Mouse (Mus musculus) testis, postnatal 14 days (tissue): ENCODE measurements around the gene Eif2b1.
"Not testable (repeated sequence)": the region's sequence is repeated elsewhere in the genome, so short reads cannot be mapped to it uniquely, and the experiment has no call there.

Source experiments
- DNase-seq: peaks from one replicate; pipeline ENCODE4 v3.0.0; 2021; ENCODE audit warnings: low spot score

Gene Eif2b1

DNA sequence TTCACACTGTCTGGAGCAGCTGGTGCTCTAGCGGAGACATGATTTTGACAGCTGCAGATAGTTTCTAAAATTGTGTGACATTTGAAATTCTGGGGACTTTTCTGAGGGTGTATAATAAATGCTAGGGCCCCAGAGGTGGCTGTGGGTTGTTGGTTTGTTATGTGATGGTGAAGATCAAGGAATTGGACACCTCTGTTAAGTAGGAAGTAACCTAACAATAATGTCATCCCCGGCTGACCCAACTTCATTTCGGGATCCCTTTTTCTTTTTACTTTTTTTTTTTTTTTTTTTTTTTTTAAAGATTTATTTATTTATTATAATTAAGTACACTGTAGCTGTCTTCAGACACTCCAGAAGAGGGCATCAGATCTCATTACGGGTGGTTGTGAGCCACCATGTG lies 28.2 kb downstream of the Eif2b1 start:
- not testable (repeated sequence) for DNase-seq

DNA sequence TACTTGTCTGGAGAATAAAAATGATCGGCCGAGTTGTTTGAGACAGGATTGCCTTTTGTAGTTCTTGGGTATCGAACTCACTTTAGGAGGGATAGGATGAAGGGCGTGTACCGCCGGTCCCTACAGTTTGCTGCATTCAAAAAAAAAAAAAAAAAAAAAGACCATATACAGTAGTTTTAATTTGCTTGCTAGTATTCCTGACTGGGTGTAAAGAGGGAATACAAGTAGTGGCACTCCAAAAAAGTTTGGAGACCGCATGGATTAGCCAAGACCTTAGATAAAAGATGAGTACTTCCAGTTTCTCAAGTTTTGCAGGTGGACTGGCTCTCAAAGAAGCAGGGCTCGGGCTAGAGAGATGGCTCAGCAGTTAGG lies 37.3 kb downstream of the Eif2b1 start:
- no peak for DNase-seq

DNA sequence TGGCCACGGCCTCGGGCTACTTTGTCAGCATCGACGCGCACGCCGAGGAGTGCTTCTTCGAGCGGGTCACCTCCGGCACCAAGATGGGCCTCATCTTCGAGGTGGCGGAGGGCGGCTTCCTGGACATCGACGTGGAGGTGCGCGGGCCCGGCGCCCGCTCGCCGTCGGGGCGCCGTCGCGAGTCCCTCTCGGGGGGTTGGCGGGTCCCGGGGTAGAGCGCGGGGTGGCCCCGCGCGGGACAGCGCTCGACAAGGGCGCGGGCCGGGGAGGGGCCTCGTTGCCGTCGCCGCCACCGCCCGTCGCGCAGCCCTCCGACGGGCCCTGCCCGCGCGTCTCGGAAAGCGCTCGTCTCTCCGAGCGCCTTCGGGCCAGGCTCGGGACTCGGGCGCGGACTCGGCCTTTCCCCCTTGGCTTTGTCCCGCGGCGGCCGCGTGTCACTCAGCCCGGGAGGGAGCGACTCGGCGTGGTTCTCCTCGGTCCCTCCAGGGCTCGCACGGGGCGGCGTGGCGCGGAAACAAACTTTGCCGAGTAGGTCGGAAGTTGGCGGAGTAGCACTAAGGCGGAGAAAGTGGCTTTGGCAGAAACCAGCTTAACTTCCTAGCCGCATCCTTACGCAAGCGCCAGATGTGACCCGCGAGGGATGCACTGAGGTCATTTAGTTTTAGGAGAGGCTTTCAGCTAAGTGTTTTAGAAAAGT lies 37.9 kb downstream of the Eif2b1 start:
- DNase-seq: peak; percentile 84

DNA sequence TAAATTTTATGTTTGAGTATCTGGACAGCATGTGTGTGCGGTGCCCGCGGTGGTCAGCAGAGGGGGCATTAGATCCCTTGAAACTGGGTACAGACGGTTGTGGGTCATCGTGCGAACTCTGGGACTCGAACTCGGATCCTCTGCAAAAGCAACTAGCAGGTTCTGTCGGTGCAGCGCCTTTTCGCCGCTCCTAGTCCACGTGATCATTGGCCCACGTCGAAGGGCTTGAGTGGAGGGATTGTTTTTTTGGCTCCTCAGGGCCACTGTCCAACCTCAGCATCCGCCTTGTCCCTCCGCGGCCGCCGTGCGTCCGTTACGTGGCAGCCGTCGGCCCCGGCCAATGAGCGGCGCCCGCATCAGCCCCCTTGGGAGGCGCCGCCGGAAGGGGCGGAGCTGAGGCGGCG lies 38.5 kb downstream of the Eif2b1 start, which contains the start of gene Tmed2:
Tmed2 (plus strand) TSS at position 313 of the 404 bp plus-strand sequence.
- peak; percentile 96 for DNase-seq

DNA sequence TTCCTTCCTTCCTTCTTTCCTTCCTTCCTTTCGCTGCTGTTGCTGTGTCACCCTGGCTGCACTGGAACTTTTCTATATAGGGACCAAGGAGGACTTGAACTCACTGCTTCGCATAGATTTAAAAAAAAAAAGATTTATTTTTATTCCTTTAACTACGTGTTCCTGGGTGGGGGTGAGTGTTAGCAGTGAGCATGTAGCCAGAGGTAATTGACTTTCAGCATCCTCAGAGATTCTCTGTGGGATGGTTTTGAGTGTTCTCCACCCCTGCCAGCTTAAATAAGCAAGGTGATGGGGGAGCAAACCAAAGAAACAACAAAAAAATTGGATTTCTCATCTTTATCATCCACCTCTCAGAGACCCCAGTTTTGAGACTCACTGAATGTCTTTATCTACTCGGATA lies 39.0 kb downstream of the Eif2b1 start:
- no peak for DNase-seq

DNA sequence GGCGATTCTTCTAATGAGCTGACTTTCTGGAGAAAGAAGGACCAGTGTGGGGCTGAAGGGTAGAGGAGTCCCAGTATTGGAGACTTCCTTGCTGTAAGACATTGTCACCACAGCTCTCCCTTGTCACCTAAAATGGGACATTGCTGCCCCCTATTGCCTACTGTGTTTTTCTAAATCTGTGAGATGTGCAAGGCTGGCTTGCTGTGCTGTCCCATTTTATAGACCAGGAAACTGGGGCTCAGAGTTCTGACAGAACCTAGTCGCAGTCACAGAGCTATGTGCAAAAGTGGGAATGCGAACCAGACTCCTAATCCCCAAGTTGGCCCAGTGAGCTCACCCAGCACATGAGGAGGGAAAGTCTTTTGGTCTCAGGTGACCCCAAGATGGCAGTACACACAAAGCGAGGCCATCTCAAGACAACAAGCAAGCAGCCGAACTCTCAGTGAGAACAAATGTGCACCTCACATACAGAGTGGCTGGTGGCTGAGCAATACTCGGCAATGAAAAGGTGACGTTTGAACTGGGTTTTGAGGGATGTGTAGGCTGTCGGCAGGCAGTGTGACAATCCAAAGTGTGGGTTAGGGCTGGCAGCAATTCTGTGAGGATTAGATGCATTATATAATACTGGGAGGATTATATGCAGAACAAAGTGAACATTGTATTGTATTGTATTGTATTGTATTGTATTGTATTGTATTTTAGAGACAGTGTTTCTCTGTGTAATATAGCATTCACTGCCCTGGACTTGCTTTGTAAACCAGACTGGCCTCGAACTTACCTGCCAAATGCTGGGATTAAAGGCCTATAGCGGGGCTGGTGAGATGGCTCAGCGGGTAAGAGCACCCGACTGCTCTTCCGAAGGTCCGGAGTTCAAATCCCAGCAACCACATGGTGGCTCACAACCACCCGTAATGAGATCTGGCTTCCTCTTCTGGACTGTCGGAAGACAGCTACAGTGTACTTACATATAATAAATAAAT lies 39.8 kb downstream of the Eif2b1 start:
- no peak for DNase-seq

DNA sequence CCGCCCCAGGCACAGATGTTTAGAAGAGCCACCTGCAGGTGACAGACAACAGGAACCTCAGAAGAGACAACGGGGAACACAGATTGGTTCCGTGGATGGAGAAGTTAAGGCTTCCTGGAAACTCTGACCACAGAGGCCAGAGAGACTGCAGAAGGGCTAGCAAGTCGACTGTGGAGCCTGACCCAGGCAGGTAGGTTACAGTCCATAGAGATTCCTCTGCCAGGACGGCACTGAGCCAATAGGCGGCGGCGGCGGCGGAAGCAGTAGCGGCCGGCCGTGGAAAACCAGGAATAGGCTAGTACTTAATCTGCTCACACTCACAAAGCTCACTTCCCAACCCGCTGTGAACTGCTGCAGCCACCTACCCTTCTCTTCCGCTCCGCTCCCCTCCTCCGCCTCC lies 42.2 kb downstream of the Eif2b1 start:
- peak; percentile 45 for DNase-seq

DNA sequence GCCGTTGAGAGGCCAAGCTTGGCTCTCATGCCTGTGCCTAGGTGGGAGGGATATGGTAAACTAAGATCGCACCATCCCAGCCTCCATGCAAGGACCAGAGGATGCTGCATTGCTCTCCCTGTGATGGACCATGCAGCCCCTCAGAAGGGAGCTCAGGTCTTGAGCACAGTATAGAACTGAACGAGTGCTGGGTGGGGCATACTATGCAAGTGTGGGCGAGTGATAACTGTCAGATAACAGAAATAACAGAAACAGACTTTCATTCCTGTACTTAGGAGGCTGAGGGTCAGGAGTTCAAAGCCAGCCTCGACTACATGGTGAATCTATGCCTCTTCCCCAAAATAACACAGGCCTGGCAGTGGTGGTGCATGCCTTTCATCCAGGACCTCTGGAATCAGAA lies 43.9 kb downstream of the Eif2b1 start:
- DNase-seq: no peak

DNA sequence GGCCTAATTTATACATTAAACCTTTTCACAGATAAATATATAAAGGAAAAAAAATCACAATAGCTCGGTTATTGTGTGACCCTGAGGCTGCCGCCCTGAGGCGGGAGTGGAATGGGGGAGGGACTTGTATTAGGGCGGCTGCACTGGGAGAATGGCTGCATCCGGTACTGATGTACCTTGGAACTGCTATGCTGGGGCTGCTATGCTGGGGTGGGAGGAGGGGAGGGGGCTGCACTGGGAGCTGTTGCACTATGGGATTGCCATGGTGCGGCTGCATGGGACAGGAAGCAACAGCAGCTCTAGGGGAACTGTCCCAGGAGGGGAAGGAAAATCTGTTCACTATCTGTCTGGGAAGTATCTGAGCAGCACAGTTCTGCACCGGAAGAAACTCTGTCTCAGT lies 46.5 kb downstream of the Eif2b1 start:
- DNase-seq: no peak

DNA sequence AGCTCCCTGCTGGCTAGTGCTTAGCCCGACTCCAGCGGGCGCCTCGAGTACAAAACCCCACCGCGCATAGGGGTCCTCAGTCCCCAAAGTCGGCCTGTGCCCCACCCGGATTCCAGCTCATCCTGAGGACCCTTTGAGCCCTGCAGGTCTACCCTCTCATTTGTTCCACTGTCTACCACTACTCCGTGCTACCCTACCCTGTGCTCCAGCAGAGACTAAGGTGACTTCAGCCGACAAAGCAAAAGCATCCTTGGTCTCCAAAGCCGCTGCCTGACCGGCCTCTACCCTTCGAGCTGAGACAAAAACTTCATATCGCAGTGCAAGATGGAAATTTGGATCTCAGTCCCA lies 47.4 kb downstream of the Eif2b1 start:
- no peak for DNase-seq

DNA sequence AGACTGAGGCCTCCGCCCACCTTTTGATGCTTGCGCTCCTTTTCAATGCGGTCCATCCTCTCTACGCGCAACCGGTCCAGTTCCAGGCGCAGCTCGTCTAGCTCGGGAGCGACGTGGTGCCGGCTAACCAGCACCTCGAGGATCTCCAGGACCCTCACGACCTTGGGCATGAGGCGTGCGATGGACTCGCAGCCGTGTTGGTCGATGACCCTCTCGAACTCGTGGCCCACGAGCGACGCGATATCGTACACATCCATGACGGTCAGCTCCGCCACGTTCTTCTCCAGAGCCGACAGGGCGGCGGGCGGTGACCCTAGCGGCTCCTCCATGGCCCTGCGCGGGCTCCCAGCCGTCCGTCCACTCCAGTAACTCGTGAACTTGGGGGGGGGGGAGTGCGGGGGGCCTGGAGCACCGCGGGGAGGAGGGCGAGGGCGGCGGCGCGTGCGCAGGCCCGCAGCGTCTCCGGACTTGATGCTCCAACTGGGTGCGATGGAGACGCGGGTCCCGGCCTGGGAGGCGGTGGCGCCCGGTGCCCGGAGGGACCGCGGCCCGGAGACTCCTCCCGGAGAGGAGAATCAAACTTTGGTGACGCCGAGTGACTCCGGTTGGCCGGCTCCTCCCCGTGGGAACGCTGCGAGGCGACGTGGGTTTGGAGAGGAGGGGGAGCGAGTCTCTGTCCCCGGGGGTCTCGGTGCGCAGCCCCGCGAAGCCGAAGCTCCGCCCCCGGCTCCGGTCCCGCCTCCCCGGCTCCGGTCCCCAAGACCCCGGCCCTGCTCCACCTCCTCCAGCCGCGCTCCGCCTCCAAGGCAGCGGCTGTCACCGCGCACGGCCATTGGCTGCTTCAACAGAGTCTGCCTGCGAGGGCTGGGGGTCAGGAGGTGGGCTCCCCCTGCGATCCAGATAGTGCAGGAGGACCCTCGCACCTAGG lies 48.0 kb downstream of the Eif2b1 start, which contains the start of gene Rilpl1:
Rilpl1 (minus strand) TSS at position 737 of the 928 bp plus-strand sequence.
- DNase-seq: peak; percentile 72

DNA sequence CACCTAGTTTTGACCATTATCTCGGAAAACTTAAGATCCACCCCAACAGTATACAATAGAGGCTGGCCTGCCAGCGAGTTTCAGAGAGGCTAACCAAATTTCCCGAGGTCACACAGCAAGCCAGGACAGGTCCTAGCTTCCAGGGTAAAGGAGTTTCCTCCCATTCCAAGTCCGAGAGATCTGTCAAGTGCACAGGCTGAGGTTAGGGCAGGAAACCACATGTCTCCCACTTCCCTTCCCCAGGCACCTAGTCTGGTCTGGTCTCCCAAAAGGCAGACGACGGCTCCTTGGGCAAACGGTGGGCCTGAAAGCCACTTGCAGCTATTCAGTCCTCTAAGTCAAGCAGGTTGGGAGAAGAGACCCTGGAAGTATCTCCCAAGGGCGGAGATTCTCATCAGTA lies 49.2 kb downstream of the Eif2b1 start:
- DNase-seq: no peak

DNA sequence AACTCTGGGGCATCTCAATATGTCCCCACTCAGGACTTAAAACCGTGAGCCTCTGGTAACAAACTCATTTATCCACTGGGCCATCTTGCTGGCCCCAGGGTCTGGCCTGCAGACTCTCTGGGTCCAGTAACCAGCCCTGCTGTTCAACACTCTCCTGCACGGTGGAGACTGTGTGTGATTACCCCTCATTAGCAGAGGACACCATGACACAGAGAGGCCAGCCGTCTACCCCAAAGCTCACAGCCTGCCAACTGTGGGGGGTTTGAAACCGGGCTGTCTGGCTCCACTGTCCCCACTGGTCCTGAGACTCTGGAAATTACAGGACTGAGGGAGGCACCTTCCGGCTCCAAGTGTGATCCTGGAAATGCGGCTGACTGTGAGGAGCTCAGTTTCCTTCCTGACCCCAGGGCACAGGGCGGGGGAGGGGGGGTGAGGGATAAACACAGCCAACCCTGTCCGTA lies 49.7 kb downstream of the Eif2b1 start:
- no peak for DNase-seq

DNA sequence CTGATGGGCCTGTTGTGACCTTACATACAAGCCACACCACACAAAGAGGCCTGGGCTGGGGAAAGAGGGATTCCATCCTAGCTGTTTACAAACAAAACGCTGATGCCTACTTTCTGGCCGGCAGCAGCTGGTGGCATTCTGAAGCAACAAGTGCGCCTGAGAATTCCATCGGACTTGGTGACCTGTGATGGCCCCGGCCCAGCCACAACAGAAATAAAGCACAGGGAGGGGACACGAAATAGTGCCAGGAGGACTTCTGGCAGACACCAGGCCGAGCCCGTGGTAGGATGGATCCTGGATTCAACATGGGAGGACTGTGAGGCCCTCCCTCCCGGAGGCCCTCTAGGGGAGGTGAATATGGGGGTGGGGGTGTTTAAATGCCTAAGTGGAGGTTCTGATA lies 50.1 kb downstream of the Eif2b1 start:
- no peak for DNase-seq

DNA sequence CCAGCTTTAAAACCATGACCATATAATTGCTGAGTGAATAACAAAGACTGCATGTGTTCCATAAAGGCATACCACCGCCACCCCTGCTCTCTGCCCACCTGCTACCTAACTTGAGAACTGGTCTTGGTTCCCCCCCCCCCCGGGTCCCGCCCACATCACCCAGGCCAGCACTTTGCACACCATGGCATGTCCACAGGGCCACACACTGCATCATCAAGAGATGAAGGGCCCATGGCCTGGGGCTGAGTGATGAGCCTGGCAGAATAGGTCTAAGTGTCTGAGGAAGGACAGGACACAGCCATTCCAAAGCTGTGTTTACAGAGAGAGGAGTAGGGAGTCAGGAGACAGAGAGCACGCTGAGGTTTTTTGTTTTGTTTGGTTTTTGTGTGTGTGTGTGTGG lies 50.6 kb downstream of the Eif2b1 start:
- DNase-seq: no peak

DNA sequence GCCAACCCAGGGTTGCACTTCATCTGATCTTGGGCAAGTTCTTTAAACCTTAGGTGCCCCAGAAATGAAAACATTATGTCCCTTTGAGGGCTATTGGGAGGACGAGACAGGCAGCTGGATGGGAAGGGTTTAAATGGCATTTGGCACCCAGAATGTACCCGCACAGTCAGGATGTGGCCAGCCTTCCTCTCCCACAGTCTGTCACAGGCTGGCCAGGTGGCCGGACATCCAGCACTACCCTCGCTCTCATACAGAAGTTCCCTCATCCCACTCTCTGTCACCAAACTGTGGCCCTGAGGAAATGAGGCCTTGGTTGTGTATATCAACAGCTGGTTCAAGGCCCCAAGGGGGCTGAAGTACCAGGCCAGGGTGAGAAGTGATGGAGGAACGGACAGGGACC lies 54.0 kb downstream of the Eif2b1 start:
- DNase-seq: no peak

DNA sequence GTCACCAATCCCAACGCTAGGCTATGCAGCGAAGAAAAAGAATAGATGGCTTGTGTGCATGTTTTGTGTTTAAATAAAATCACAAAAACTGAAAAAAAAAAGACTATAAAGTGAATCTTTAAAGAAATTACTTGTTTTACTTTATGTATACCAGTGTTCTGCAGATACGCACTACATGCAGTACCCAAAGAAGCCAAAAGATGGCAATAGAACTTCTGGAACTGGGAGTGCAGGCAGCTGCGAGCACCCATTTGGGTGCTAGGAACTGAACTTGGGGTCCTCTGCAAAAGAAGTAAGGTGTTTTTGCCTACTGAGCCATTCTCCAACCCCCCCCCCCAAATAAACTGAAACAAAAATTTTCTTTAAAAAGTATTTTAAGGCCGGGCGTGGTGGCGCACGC lies 55.9 kb downstream of the Eif2b1 start:
- DNase-seq: no peak

DNA sequence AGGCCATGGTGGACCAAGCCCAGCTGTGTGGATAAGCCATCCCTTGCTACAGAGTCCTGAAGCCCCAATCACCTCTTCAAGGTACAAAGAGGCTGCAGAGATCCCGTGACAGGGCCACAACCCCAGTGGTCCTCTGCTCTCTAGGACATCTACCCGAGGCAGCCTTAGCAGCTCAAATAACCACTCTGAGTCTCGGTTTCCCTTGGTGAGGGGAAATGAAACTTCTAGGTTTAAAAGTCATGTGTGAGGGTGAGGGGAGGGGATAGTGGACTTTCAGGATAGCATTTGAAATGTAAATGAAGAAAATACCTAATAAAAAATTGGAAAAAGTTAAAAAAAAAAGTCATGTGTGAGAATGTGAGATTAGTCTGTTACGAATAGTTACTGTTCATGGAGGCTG lies 57.3 kb downstream of the Eif2b1 start:
- no peak for DNase-seq
